Mouse (Mus musculus): ENCODE results near the gene Sh3bp1.

DNA sequence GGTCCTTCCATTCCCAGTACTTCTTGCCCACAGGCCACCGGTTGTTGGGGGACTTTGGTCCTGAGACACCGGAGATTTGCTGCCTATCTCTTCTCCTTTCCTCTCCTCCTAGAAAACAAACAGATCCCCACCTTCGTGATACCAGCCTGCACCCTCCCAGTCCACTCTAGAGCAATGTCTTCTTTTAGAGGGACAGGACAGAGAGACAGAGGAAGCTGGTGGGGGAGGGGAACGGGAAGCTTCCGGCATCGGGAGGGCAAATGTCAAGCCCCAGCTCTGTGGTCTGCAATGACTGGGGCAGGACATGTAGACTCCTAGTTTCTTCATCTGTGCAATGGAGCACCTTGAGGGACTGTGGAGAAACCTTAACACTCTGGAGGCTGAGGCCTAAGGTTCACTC lies 39.9 kb upstream of the Sh3bp1 start:
- TF ChIP-seq CTCF (conservative IDR thresholded peaks at IDR 0.05; ENCODE audit: insufficient read depth, insufficient read length, low read depth, low read length), result no peak
- TF ChIP-seq POLR2A (IDR thresholded peaks at IDR 0.05; ENCODE audit: low read depth, low read length), result no peak
